Mouse (Mus musculus) adrenal gland, postnatal 4 days (tissue): ENCODE measurements around the gene Epha6. TPM values are rescaled to one million over a fixed set of nuclear protein-coding genes. Genes with fewer than 3 reads are reported as not detected.

Source experiments
- DNase-seq, 2 experiments: peaks; one replicate each; pipeline ENCODE4 v3.0.0; 2021 to 2022; ENCODE audit warnings: low spot score in 2 of 2, mixed read lengths in 2 of 2
- long read RNA-seq, 2 experiments: library from polyadenylated mRNA; stranded (forward); transcript quantifications; one replicate each; pipeline ENCODE4 v2.0.0; 2021
- total RNA-seq, 2 experiments: library from RNA; stranded (reverse); gene quantifications; 2 replicates each; pipeline ENCODE4 v1.2.3; 2021

Epha6 gene
- total RNA-seq: under 1 TPM; 0.14 to 0.51 TPM
- long read RNA-seq, experiment 1: 0 reads
- long read RNA-seq, experiment 2: 0 reads

DNA sequence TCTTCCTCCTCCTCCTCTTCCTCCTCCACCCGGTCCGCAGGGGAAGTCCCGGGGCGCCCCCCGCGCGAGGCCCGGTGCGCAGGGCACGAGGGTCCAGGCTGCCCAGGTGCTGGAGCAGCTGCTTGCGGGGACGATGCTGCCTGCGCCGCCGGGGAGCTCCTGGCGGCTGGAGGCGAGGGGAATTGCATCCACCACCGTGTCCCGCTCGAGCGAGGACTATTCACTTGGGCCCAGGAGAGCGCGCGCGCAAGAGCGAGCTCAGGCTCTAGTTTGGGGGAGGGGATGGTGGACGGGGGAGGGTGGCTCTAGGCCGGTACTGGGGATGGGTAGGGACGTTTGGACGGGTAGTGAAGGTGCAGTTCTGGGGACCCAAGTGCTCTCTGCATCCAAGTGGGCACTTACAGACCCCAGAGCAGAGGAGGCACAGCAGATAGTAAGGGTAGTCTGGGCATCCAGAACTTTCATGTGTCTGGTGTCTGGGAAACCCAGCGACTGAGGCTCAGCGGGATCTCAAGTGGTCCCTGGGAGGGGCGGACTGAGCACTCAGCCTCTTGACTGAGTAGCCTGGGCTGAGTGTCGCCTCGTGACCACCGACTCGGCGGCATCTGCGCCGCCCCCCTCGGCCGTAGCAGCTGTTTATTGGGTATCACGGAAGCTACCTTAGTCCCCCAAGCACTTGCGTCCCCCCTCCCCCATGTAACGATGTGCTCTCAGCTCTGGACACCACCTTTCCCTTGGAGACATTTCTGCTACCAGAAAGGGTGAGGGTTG lies at the start of gene Epha6:
Epha6 (minus strand) TSS at position 471 of the 771 bp plus-strand sequence.
- DNase-seq: no peak

DNA sequence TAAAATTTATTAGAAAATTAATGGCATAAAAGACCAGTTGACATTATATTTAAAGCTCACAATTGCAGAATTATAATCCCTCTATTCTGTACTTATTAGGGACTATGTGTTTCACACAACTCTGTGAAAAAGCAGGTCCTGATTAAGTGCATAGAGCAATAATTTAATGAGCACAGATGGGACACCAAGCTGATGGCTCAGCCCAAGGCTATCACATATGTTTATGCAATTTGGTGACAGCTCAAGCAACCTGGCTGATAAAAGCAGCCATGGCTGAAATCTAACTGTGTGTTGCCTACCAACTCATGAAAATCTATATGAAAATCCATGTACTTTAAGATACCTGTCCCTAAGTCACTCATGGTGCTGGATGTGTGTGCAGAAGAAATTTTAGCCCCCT lies 46.4 kb upstream of the Epha6 start:
- DNase-seq: no peak

DNA sequence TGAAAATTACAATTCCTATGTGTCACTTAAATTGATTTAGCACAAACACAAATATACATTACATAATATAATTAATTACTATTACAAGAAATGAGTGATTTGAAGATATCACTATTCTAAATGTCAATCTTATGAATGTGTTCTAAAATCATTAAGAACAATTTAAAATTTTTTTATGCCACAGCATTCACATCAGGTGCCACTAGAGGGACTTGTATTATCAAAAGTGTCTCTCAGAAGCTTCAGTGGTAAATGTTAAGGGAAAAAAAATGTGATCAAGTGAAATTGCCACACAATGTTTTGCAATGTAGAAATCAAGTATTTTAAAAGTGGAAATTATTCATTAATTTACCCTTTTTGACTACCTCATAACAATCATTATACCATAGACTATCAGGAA lies 22.8 kb upstream of the Epha6 start:
- no peak for DNase-seq

DNA sequence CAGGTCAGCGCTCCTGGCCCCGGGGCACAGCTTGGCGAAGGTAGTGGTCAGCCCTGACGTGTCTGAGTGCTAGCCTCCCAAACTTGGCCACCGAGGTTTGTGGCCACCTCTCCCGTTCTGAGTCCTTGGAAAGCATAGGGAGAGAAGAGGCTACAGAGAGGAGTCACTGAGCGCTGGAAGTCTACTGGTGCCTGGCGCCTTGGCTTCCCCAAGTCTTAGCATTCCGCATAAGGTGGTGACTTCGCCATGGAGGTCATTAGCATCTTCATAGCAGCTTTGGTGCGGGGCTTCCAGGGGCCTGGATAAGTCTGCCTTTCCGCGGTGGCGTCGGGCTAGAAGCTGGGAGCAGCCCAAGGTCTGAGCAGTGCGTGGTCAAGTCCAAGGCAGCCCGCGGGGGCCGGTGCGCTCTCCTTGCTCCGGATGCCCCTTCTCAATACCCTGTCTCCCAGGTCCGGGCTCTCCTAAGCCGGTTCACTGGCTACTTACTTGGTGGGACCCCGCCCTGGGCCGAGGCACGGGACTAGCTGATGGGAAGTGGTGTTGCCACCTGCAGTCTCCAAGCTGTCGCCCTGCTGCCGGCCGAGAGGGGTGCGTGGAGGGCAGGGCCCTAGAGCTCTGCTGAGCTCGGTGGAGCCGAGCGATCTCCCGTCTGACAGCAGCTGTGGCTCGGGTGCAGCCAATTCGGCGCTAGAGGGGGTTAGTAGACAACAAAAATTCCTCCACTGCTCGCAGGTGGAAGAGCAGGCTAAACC lies 677 bp upstream of the Epha6 start:
- DNase-seq: peak in 1 of 2 experiments; percentile 11

DNA sequence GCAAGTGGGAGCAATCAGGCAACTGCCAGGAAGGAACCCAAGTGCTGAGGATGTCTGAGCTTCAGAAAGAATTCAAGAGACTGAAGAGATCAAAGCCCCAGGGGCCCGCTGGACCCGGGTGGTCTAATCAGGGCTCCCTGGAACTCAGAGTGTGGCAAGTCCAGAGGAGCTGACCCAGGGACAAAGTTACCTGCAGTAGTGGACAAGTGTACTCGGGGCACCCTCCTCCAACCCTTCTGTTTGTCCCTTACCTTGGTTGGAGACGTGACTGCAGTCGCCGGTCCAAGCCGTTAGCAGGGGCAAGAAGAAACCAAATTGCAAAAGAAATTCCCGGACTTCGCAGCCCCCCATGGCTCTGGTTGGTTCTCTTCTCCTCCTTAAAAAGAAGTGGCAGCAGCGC lies 718 bp downstream of the Epha6 start:
- no peak for DNase-seq

DNA sequence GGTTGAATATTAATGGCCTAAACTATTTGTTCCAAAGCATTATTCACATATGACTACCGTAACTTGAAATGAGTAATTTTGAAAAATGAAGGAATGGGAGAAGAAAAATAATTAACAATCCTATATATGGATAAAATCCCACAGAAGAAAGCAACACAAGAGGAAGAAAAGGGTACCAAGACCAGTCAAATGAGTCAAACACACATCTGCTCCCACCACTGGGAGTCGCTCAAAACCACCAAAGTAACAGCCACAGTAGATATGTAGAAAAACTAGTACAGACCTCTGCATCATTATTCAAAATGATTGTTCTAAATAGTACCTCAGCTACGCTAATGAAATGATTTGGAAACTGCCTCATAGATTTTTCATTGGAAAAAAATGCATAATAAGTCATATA lies 20.0 kb downstream of the Epha6 start:
- DNase-seq: no peak

DNA sequence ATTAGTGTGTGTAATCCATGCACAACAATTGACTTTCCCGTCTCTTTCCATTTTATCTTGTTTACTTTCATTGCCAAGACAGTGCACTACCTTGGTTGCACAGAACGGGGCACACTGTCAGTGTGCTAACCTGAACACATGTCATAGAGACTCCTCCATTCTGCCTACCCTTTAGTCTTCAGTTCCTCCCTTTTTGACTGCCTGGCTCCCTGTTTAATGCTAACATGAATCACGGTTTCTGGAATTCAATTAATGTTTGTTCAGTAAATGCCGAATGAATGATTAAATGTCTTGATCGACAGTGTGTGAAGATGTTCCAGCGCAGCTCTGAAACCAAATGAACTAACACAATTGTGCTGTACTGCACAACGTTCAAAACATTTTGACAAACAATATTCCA lies 20.6 kb downstream of the Epha6 start:
- DNase-seq: no peak

DNA sequence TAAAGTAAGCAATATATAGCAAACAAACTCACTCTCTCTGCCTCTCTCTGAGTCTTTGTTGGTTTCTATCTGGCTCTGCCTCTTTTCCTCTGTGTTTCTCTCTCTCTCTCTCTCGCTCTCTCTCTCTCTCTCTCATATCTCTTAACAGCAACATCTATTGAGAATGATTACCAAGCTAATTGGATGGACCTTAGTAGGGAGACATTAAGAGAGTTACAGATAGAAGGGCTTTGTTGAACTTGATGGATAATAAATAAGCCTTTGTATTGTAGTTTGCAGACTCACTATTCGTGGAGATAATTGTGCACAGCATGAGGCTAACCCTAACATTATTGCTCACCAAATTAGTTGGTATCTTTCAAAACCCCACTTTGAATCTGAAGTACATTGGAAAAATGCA lies 34.8 kb downstream of the Epha6 start:
- no peak for DNase-seq

DNA sequence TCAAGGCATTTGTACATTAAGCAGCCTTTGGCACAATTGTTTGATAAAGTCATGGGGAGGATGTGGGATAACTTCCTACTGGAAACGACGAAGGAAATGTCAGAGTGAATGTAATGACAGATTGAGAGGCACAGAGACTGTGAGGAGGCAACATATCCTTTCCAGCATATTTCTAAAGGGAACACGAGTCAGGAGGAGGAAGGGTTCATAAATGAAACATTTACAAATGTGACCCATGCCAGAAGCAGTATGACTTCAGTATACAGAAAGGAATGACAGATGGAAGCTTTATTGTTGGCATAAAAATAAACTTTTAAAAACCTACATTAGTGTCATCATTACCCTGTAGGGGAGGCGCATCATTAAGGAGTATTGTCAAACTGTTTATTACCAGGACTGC lies 60.9 kb downstream of the Epha6 start:
- DNase-seq: no peak

DNA sequence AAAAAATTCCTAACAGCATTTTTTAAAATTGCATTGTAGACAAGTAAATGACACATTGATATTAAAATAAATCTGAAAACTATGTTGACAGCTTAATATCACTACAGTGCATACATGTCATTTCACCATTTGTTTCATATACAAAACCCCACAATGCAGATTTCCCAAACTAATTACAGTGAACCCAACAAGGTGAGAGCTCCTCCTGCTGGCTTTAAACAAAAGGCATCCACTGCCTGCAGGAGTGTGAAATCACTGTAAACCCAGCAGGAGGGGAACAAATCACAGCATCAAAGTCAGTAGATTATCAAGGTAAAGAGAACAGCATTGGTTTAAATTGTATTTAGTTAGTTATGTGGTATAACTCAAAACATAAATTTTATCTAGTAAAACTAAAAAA lies 67.1 kb downstream of the Epha6 start:
- DNase-seq: no peak

DNA sequence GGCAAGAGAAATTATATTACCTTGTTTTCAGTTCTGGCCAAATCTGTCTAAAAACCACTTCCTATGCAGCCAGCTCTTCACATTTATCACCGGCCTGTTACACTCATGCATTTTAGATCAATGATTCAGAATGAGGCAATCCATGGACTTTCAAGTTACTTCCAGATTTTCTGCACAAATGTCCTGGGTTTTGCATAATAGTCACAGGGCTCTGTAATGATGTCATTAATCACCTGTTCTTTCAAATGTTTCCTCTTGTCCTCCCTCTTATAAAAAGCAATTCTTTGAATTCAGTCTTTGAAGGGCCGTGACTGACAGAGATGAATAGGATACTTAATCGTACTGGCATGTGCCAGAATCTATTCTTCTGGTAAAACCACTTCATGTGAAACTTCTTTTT lies 95.6 kb downstream of the Epha6 start:
- no peak for DNase-seq

DNA sequence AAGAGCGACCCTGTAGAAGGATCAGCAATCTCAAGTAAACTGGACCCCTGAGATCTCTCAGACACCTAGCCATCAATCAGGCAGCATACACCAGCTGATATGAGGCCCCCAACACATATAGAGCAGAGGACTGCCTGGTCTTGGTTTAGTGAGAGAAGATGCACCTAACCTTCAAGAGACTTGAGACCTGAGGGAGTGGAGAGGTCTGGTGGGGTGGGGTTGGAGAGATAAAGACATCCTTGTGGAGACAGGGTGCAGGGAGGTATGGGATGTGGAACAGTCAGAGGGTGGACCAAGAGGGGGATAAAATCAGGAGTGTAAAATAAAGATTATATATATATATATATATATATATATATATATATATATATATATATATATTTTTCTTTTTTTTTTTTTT lies 105.8 kb downstream of the Epha6 start:
- no peak for DNase-seq

DNA sequence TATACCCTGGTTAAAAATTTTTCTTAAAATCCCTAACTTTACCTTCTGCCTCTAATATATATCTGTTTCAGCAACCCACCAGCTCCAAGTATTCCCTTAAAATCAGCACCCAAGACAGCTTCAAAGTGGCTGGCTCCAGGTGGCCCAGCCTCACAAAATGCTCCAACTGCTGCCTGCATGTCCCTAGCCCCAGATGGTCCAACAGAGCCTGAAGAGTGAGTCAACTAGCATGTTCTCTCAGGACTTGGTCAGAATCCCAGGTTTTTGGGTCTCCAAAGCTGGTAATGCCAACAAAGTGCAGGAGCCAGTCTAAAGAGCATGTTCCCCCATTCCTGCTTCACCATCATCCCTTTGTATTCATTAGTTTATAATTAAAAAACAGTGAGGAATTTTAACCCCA lies 129.6 kb downstream of the Epha6 start:
- DNase-seq: no peak

DNA sequence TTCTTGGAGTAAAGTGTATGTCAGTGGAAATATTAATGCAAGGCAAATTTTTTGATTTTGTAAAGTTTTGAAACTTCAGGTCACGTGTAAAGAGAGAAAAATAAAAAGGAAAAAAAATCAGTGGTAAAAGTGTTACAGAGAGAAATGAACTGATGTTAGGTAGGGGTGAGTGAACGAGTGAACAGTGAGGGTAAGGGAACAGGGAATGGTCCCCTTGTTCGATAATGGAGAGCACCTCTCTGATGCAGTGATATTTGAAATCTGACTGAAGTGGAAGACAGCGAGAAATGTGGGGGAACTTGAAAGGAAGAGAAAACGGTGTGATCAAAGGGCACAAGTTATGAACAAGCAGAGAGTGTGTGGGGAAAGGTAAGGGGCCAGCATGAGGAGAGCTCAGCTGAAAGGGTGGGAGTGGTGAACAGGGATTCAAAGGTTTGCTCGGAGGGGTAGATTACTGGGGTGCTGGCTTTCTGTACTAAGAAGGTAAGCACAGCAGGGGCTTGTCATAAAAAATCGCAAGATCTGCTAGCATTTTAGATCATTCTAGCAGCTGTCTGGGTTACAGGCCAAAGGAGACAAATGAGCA lies 137.0 kb downstream of the Epha6 start:
- DNase-seq: no peak

DNA sequence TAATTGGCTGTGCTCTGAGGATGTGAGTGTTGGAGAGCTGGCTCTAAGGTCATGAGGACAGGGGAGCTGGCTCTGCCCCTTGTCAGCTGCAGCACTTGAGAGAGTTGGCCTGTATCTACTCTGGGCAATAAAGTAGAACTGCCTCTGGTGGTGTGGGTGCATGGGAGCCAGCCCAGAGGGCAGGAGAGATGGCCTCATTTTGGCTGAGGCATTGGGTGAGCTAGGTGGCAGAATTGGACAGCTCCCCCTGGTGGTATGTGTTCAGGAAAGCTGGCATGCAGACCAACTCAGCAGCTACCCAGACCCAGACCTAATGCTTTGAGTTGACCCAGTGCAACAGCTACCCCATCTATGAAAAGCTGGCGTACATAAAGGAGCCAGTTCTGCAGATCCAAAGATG lies 170.0 kb downstream of the Epha6 start:
- DNase-seq: peak; percentile 3 to 4

DNA sequence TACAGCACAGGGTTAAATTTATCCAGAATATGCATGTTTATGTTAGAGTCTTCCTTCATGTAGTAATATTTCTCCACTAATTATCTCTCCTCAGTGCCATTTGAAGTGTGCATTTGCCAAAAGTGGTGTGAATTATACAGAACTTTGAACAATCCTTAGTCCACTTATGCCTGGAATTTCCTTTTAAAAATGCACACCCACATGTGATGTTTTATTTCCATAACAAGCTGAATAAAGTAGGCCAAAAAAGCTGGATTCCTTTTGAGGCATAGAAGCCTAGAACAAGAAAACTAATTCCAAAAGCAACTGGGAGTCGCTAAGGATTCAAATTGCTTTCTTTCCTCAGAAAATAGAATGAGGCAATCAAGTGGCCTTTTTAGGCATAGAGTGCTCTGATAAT lies 171.1 kb downstream of the Epha6 start:
- DNase-seq: no peak

DNA sequence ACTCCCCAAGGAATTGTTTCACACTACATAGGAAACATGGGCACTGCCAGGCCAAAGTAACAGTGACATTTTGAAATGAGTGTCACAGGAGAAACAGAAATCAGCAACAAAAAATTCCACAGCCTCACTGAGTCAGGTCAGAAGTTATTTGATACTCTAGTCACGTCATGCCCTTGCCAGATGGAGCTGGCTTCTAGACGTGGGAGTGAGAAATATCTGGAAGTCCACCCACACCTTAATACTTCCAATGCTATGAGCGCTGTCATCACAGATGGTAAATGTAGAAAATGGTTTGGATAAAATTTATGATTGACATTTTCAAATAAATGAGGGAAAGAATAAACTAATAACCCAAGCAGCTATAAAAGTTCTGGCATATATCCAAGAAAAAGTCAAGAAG lies 210.0 kb downstream of the Epha6 start:
- no peak for DNase-seq

DNA sequence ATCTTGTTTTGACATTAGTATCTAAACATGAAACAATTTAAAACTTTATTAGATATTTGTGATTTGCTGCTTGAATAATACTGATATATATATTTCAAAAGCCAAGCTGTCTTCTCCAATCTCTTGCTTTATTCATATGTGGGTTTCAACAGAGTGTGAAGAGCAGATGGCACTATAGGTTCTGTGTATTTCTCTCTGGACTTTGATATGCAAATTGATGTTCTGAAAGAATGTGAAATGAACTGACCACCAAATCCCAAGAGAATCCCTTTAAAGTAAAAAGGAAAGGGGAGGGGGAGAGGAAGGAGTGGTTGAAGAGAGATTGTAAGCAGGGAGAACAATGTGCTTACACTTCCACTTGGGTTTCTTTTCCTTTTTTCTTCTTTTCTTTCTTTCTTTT lies 212.4 kb downstream of the Epha6 start:
- no peak for DNase-seq

DNA sequence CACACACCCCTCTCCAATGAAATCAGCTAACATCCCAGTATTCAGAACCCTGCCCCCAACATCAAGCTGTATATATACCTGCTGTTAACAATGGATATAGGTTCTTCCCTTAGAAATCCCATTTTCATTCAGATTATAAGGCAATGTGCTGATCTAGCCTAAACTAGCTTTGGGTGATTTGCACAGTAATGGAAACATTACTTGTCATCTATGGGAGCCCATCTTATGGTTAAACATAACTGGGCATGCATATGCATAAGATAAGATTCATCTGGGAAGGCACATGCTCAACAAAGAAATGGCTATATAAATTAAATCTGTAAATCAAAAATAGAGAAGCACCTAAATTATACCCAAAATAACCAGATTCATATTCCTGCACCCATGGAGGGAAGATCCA lies 230.2 kb downstream of the Epha6 start:
- no peak for DNase-seq

DNA sequence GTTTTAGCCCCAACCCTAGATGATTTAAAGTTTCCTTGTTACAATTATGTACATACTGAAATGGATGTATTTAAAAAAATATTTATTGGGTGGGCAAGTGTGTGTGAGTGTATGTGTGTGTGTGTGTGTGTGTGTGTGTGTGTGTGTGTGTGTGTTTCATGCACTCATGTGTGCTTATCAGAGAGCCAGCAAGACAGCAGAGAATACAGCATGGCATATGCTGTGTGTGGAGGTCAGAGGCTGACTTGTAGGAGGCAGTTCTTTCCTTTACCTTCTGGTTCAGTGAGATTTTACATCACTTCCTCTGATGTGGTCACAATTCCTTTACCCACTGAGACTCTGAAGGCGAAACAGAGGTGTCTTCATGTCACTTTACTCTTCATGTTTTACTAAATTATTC lies 321.4 kb downstream of the Epha6 start:
- DNase-seq: no peak

DNA sequence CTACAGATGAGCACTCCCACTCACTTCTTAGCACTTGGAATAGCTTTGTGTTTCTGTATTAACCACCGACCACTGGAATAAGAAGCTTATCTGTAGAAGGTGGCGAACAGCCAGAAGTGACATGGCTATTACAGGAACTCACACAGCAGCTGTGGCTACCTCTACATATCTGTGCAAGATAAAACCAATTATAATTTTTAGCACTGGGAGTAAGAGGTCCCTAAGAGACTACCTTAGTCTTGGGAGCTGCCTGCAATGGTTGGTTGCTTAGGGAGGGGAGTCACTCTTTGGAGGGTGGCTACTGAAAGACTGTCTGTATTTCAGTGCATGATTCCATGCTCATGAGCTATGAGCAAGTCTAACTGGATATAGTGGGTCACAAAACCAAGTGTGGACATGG lies 331.2 kb downstream of the Epha6 start:
- no peak for DNase-seq
